ENCODE assay signal across 8 mouse cellular contexts in the genomic region with DNA sequence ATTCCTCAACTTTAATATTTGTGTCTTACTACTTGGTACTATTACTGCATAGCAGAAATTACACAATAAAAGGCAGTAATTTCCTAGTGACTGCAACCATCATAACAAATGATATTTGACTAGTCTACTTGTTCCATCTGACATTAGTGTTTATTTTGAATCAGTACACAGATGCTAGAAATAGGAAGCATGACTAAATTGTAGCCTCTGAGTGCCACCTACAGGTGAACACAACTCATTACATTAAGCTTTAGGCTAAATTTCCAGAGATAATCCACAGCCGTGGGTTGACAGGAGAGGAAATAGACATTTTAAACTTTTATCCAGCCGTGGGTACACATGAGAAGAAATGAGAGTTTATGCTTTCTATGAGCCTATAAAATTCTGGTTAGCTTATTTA. TPM values are rescaled to one million over a fixed set of nuclear protein-coding genes. Genes with fewer than 3 reads are reported as not detected.
A peak's percentile ranks its signal among the peaks of the same experiment; 100 is the strongest.
DNase-seq lines count a peak whose midpoint lies in the region; ATAC-seq and TF ChIP-seq lines count a peak whose summit lies in the region.

No protein-coding gene starts in this region.

- DNase-seq in gastrocnemius, adult 18-20 months (ENCODE audit: low spot score), result peak; percentile 28
- no peak for DNase-seq in gastrocnemius, postnatal 10 days
- DNase-seq in spleen, adult 2 months (ENCODE audit: low read depth in 1 of 2, low spot score in 2 of 2), result peak; percentile 11 to 13
- no peak for DNase-seq in spleen, adult 12 weeks (ENCODE audit: low spot score)
- peak; percentile 58 to 74 for DNase-seq in cerebellum, postnatal 10 days
- DNase-seq in hindbrain, postnatal 0 days (ENCODE audit: low spot score), result peak; percentile 79
- DNase-seq in urinary bladder, adult 2 months (ENCODE audit: low spot score), result no peak

- no peak for TF ChIP-seq POLR2A in spleen, adult 2 months (IDR thresholded peaks at IDR 0.05; ENCODE audit: low read depth, low read length)

- H3K36me3 ChIP-seq in spleen, adult 2 months (ENCODE audit: control insufficient read depth, insufficient read depth, low read length), result peaks cover 6% of the 10 kb centered on the region; the same call in 1 of the 2 replicates
- H3K36me3 ChIP-seq in hindbrain, postnatal 0 days (ENCODE audit: insufficient read depth, low read length), result 0 out of 2 replicates have a peak, but pooled peaks cover 5% of the 10 kb centered on the region
- H3K36me3 ChIP-seq in midbrain, embryonic 12.5 days, result peaks cover 17% of the 10 kb centered on the region

- H3K4me3 ChIP-seq in spleen, adult 2 months (ENCODE audit: extremely low read depth, insufficient read depth, insufficient read length), result no peak overlapping the region
- no peak overlapping the region for H3K4me3 ChIP-seq in hindbrain, postnatal 0 days (ENCODE audit: low read length)
- no peak overlapping the region for H3K4me3 ChIP-seq in midbrain, embryonic 12.5 days

- no peak overlapping the region for H3K9ac ChIP-seq in hindbrain, postnatal 0 days (replicated peaks; ENCODE audit: low read length)
- no peak overlapping the region for H3K9ac ChIP-seq in midbrain, embryonic 12.5 days (replicated peaks)

- 8% methylated on average over 2 of the region's 2 CpGs for WGBS in spleen, adult 2 months
- 15% methylated on average over 2 of the region's 2 CpGs for WGBS in hindbrain, postnatal 0 days
- WGBS in midbrain, embryonic 12.5 days, result 26% methylated on average over 2 of the region's 2 CpGs

- no peaks in the 10 kb centered on the region for H3K4me1 ChIP-seq in spleen, adult 2 months (ENCODE audit: control insufficient read depth, insufficient read depth, insufficient read length)
- no peaks in the 10 kb centered on the region for H3K4me1 ChIP-seq in hindbrain, postnatal 0 days (ENCODE audit: insufficient read depth, low read length)
- no peaks in the 10 kb centered on the region for H3K4me1 ChIP-seq in midbrain, embryonic 12.5 days

- H3K9me3 ChIP-seq in hindbrain, postnatal 0 days (ENCODE audit: low read length), result no peaks in the 10 kb centered on the region
- H3K9me3 ChIP-seq in midbrain, embryonic 12.5 days, result no peaks in the 10 kb centered on the region

- H3K27ac ChIP-seq in spleen, adult 2 months (ENCODE audit: insufficient read depth, low read length), result no peak overlapping the region
- H3K27ac ChIP-seq in hindbrain, postnatal 0 days, result no peak overlapping the region
- H3K27ac ChIP-seq in midbrain, embryonic 12.5 days (replicated peaks), result no peak overlapping the region

- no peak for TF ChIP-seq CTCF in spleen, adult 2 months (IDR thresholded peaks at IDR 0.05; ENCODE audit: extremely low read depth, insufficient read depth, insufficient read length, insufficient replicate concordance)
- TF ChIP-seq CTCF in hindbrain, postnatal 0 days (IDR thresholded peaks at IDR 0.05; ENCODE audit: low read depth), result peak; percentile 86

- no peaks in the 10 kb centered on the region for H3K27me3 ChIP-seq in spleen, adult 2 months (ENCODE audit: control insufficient read depth, insufficient read depth, low read length)
- H3K27me3 ChIP-seq in hindbrain, postnatal 0 days (ENCODE audit: insufficient read depth, low read length), result no peaks in the 10 kb centered on the region
- H3K27me3 ChIP-seq in midbrain, embryonic 12.5 days, result no peaks in the 10 kb centered on the region

- ATAC-seq in hindbrain, postnatal 0 days, result peak; percentile 64
- ATAC-seq in midbrain, embryonic 12.5 days (ENCODE audit: low FRiP score, low read depth), result peak; percentile 75; the same call in 1 of the 2 replicates

- H3K4me2 ChIP-seq in hindbrain, postnatal 0 days (ENCODE audit: low read depth, low read length), result no peak overlapping the region
- no peak overlapping the region for H3K4me2 ChIP-seq in midbrain, embryonic 12.5 days (replicated peaks)

RNA-seq across cellular contexts. Expression of a gene that starts 2.6 kb away (rescaled TPM):
- total RNA-seq in gastrocnemius, adult 18-20 months (2021), result 10 to 100 TPM; 10.8 to 11.0 TPM
- 10 to 100 TPM; 13.3 to 13.5 TPM for total RNA-seq in gastrocnemius, postnatal 10 days (2021)
- 3.0 and 3.2 TPM in 2 replicates for polyA plus RNA-seq in spleen, adult 2 months (2012; rRNA removed)
- total RNA-seq in hindbrain, postnatal 0 days (2014; rRNA removed), result 7.6 and 11.0 TPM in 2 replicates
- 12.2 and 12.3 TPM in 2 replicates for polyA plus RNA-seq in hindbrain, postnatal 0 days (2015; fragmentation: Nextera tagmentation; extraction: Ambion mirVana)
- 23.5 and 24.1 TPM in 2 replicates for polyA plus RNA-seq in midbrain, embryonic 12.5 days (2016; fragmentation: Nextera tagmentation; extraction: Ambion mirVana)
- polyA plus RNA-seq in urinary bladder, adult 2 months (2012; rRNA removed), result 17.6 and 18.0 TPM in 2 replicates

RNA-seq across cellular contexts. Expression of a gene that starts 27.3 kb away (rescaled TPM):
- 10 to 100 TPM; 11.0 to 11.8 TPM for total RNA-seq in gastrocnemius, adult 18-20 months (2021)
- total RNA-seq in gastrocnemius, postnatal 10 days (2021), result 10 to 100 TPM; 13.5 to 18.6 TPM
- 1.7 and 2.4 TPM in 2 replicates for polyA plus RNA-seq in spleen, adult 2 months (2012; rRNA removed)
- 2.0 and 5.4 TPM in 2 replicates for total RNA-seq in hindbrain, postnatal 0 days (2014; rRNA removed)
- polyA plus RNA-seq in hindbrain, postnatal 0 days (2015; fragmentation: Nextera tagmentation; extraction: Ambion mirVana), result 22.3 and 23.0 TPM in 2 replicates
- polyA plus RNA-seq in midbrain, embryonic 12.5 days (2016; fragmentation: Nextera tagmentation; extraction: Ambion mirVana), result 30.6 and 33.4 TPM in 2 replicates
- 13.8 and 16.1 TPM in 2 replicates for polyA plus RNA-seq in urinary bladder, adult 2 months (2012; rRNA removed)

Comparison
In these comparisons a context has a peak if more than half of its experiments do, and no peak if none do; other contexts are left out.
1. DNase-seq: peak in gastrocnemius, adult 18-20 months (single experiment), spleen, adult 2 months (2 of 2), cerebellum, postnatal 10 days (2 of 2) and hindbrain, postnatal 0 days (single experiment); none in gastrocnemius, postnatal 10 days (single experiment), spleen, adult 12 weeks (single experiment) and urinary bladder, adult 2 months (single experiment).